Mouse (Mus musculus) stomach, postnatal 0 days (tissue): ENCODE measurements at regions not wholly inside any gene's neighbourhood (a gene's known extent, or its start where the extent isn't known, plus 50 kb on each side); places are given as distances from the start of the nearest gene placed in this dataset.

Experiments
- ATAC-seq: fragments of 200-750 bp; cut with Nextera tagmentation; 2 replicates; pipeline ENCODE4 v1.8.0; 2017; ENCODE audit not compliant: low FRiP score, low TSS enrichment
- DNase-seq: peaks from one replicate; pipeline ENCODE4 v3.0.0-alpha.2; 2016; ENCODE audit warnings: low spot score
- H3K27ac ChIP-seq: fragments of 300-500 bp; sonication (generic); replicated peaks from 2 replicates; pipeline ENCODE4 v1.5.1; 2014; ENCODE audit warnings: mild to moderate bottlenecking, control low read depth
- H3K27me3 ChIP-seq: fragments of 300-500 bp; sonication (generic); 2 replicates; pipeline ENCODE4 v1.6.1; 2014; ENCODE audit warnings: low read length; ENCODE audit not compliant: control insufficient read depth, insufficient read depth
- H3K36me3 ChIP-seq: fragments of 300-500 bp; sonication (generic); 2 replicates; pipeline ENCODE4 v1.6.1; 2014; ENCODE audit warnings: low read length, mixed read lengths; ENCODE audit not compliant: control insufficient read depth, insufficient read depth
- H3K4me1 ChIP-seq: fragments of 300-500 bp; sonication (generic); replicated peaks from 2 replicates; pipeline ENCODE4 v1.6.1; 2014; ENCODE audit warnings: antibody characterized with exemption; ENCODE audit not compliant: control insufficient read depth, insufficient read depth
- H3K4me2 ChIP-seq: fragments of 300-500 bp; sonication (generic); replicated peaks from 2 replicates; pipeline ENCODE4 v1.6.1; 2014; ENCODE audit warnings: low read depth, mild to moderate bottlenecking, control low read depth, moderate library complexity
- H3K4me3 ChIP-seq: fragments of 300-500 bp; sonication (generic); 2 replicates; pipeline ENCODE4 v1.5.1; 2014; ENCODE audit warnings: low read depth, low read length, control low read depth
- H3K9ac ChIP-seq: fragments of 300-500 bp; sonication (generic); 2 replicates; pipeline ENCODE4 v1.6.1; 2014; ENCODE audit warnings: mild to moderate bottlenecking, low read length, control low read depth, mixed read lengths
- H3K9me3 ChIP-seq: fragments of 300-500 bp; sonication (generic); 2 replicates; pipeline ENCODE4 v1.6.1; 2016; ENCODE audit warnings: low read length; ENCODE audit not compliant: control insufficient read depth
- CTCF ChIP-seq: IDR thresholded peaks from 2 replicates; pipeline ENCODE4 v1.5.1; 2016; ENCODE audit warnings: antibody characterized with exemption, low read depth, mild to moderate bottlenecking, moderate library complexity
- EP300 ChIP-seq: optimal IDR thresholded peaks from 2 replicates; pipeline ENCODE3; 2016; ENCODE audit warnings: antibody characterized with exemption
- WGBS: fragments of 180-500 bp; shearing (Covaris S2); extraction: QIAGEN DNeasy Blood & Tissue Kit; methylation state at CpG from one replicate; pipeline ENCODE4 v1.1.7; 2014; 5-methylcytosine and 5-hydroxymethylcytosine counted together

DNA sequence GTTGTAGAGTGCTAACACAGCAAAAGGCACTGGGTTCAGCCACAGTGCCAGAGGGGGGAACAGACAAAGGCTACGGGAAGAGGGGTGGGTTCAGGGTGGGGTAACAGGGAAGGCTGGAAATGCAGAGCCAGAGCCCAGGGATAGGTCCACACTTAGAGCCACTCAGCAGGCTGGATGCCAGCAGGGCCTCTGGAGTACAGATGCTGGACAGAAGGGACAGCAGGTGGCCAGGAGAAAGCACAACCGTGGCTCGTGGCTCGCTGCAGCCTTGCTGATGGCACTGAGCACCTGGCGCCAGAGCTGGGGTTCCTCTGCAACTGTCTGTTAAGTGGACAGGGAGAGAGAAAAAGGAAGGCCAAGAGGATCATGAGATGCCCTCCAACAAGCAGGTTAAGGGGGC is 174.2 kb downstream of the Mroh4 start:
- DNase-seq, result no peak
- 74% methylated on average over 5 of the region's 5 CpGs for WGBS
- Histone ChIP-seq H3K4me2 (no peak overlapping the region), H3K4me1 (no peaks in the 10 kb centered on the region), H3K36me3 (no peaks in the 10 kb centered on the region), H3K9ac (no peak overlapping the region), H3K27ac (no peak overlapping the region), H3K27me3 (no peaks in the 10 kb centered on the region), H3K9me3 (0 out of 2 replicates have a peak, but pooled peaks cover 2% of the 10 kb centered on the region), H3K4me3 (no peak overlapping the region)
- TF ChIP-seq EP300, result no peak
- TF ChIP-seq CTCF, result no peak
- ATAC-seq, result no peak

- DNase-seq (no peak), ATAC-seq (no peak)
- 0 out of 2 replicates have a peak, but pooled peaks cover 2% of the 10 kb centered on the region for H3K9me3 ChIP-seq
- H3K4me3 ChIP-seq, result no peak overlapping the region
- WGBS, result 83% methylated on average over 12 of the region's 12 CpGs
- no peak overlapping the region for H3K9ac ChIP-seq
- no peaks in the 10 kb centered on the region for H3K36me3 ChIP-seq
- H3K4me2 ChIP-seq, result no peak overlapping the region
- H3K4me1 ChIP-seq, result no peaks in the 10 kb centered on the region
- no peak overlapping the region for H3K27ac ChIP-seq
- TF ChIP-seq CTCF (no peak), EP300 (no peak)
- no peaks in the 10 kb centered on the region for H3K27me3 ChIP-seq
These were observed 176.7 kb downstream of the Mroh4 start for GRCm38 (mm10) chr15:74459345-74459975.

DNA sequence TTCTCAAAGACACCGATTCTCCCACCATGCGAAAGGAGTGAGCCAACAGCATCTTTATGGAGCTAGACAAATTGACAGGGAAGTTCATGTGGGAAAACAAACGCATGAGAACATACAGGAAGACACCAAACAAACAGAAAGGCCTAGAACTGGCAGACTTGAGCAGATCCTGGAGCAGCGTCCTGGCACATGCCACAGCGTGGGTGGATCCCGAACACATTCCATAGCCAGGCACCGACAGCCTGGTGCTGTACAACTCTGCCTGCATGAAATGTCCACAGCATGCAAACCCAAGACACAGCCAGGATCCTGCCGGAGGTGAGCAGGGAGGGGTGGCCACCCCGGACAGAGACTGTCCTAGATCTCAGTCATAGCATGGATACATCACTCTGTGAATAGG is 177.2 kb downstream of the Mroh4 start:
- ATAC-seq, result no peak
- H3K36me3 ChIP-seq, result no peaks in the 10 kb centered on the region
- no peaks in the 10 kb centered on the region for H3K9me3 ChIP-seq
- H3K4me3 ChIP-seq, result no peak overlapping the region
- TF ChIP-seq CTCF, result no peak
- no peak for TF ChIP-seq EP300
- WGBS, result 83% methylated on average over 9 of the region's 9 CpGs
- no peaks in the 10 kb centered on the region for H3K4me1 ChIP-seq
- no peak for DNase-seq
- no peak overlapping the region for H3K9ac ChIP-seq
- H3K27me3 ChIP-seq, result no peaks in the 10 kb centered on the region
- no peak overlapping the region for H3K4me2 ChIP-seq
- H3K27ac ChIP-seq, result no peak overlapping the region

DNA sequence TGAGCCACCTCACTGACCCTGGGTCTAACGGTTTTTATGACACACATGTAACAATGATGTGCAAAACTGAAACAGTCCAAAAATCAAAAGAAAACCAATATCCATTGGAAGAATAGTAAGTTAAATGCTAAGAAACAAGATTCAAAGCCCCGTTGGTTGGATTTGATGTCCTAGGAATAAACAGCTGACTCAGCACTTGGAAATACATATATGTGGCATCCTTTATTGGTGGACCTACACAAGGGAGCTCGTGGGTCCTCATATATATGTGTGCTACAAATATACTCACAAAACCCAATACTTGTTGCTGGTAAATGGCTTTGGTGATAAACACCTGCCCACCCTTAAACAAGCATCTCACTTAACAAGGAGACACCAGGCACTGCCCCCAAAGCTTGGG is 178.2 kb downstream of the Mroh4 start:
- Histone ChIP-seq H3K9me3 (no peaks in the 10 kb centered on the region), H3K27me3 (no peaks in the 10 kb centered on the region), H3K27ac (no peak overlapping the region), H3K4me2 (no peak overlapping the region), H3K9ac (no peak overlapping the region), H3K36me3 (no peaks in the 10 kb centered on the region), H3K4me1 (no peaks in the 10 kb centered on the region), H3K4me3 (no peak overlapping the region)
- no peak for DNase-seq
- 84% methylated on average over 3 of the region's 3 CpGs for WGBS
- ATAC-seq, result no peak
- no peak for TF ChIP-seq EP300
- no peak for TF ChIP-seq CTCF

- Histone ChIP-seq H3K4me3 (no peak overlapping the region), H3K36me3 (no peaks in the 10 kb centered on the region), H3K4me2 (no peak overlapping the region), H3K27me3 (no peaks in the 10 kb centered on the region), H3K9ac (no peak overlapping the region), H3K27ac (no peak overlapping the region), H3K4me1 (no peaks in the 10 kb centered on the region), H3K9me3 (no peaks in the 10 kb centered on the region)
- no peak for DNase-seq
- no peak for ATAC-seq
- TF ChIP-seq EP300, result no peak
- TF ChIP-seq CTCF, result no peak
- WGBS, result 68% methylated on average over 6 of the region's 6 CpGs
These were observed 179.5 kb downstream of the Mroh4 start for GRCm38 (mm10) chr15:74456675-74457040.

GRCm38 (mm10) chr15:74455921-74456674 is 180.1 kb downstream of the Mroh4 start:
- H3K27ac ChIP-seq, result no peak overlapping the region
- no peaks in the 10 kb centered on the region for H3K4me1 ChIP-seq
- DNase-seq, result no peak
- 41% methylated on average over 11 of the region's 11 CpGs for WGBS
- H3K4me2 ChIP-seq, result no peak overlapping the region
- H3K4me3 ChIP-seq, result no peak overlapping the region
- no peak for ATAC-seq
- H3K9me3 ChIP-seq, result no peaks in the 10 kb centered on the region
- TF ChIP-seq CTCF (no peak), EP300 (no peak)
- no peaks in the 10 kb centered on the region for H3K36me3 ChIP-seq
- no peaks in the 10 kb centered on the region for H3K27me3 ChIP-seq
- no peak overlapping the region for H3K9ac ChIP-seq
